Mouse (Mus musculus) myocyte (in vitro differentiated cells): ENCODE results near the gene Stra6l. TPM values are rescaled to one million over a fixed set of nuclear protein-coding genes. Genes with fewer than 3 reads are reported as not detected.

Experiments
- H3K27me3 ChIP-seq: one replicate; pipeline ENCODE4 v1.6.1; 2011; ENCODE audit not compliant: control insufficient read depth, insufficient read depth, insufficient read length
- H3K36me3 ChIP-seq: one replicate; pipeline ENCODE4 v1.6.1; 2011; ENCODE audit not compliant: control insufficient read depth, insufficient read depth
- H3K4me2 ChIP-seq: one replicate; pipeline ENCODE4 v1.6.1; 2011; ENCODE audit warnings: low read depth, control low read depth
- H3K4me3 ChIP-seq: one replicate; pipeline ENCODE4 v1.5.1; 2011; ENCODE audit warnings: mild to moderate bottlenecking, control low read depth, moderate library complexity
- H3K79me2 ChIP-seq: one replicate; pipeline ENCODE4 v1.6.1; 2011; ENCODE audit not compliant: control insufficient read depth, insufficient read depth
- H3ac ChIP-seq: one replicate; pipeline ENCODE4 v1.6.1; 2011; ENCODE audit not compliant: control insufficient read depth, insufficient read length
- CEBPB ChIP-seq: IDR thresholded peaks from 2 replicates; pipeline ENCODE4 v1.6.1; 2011; ENCODE audit warnings: mild to moderate bottlenecking, moderate library complexity; ENCODE audit not compliant: poor library complexity, insufficient read depth, severe bottlenecking
- E2F4 ChIP-seq: IDR thresholded peaks from one replicate; pipeline ENCODE4 v1.6.1; 2011; ENCODE audit warnings: mild to moderate bottlenecking, control low read depth, moderate library complexity; ENCODE audit not compliant: insufficient read depth
- MAX ChIP-seq: IDR thresholded peaks from one replicate; pipeline ENCODE4 v1.6.1; 2011; ENCODE audit warnings: low read depth, mild to moderate bottlenecking, control low read depth
- MYOD1 ChIP-seq, 3 experiments: IDR thresholded peaks; one replicate each; pipeline ENCODE4 v1.6.1; 2011; ENCODE audit warnings: control low read depth in 2 of 3, low read depth in 2 of 3, mild to moderate bottlenecking in 2 of 3, moderate library complexity in 1 of 3; ENCODE audit not compliant: insufficient read length in 2 of 3, control insufficient read depth in 1 of 3
- MYOG ChIP-seq, 3 experiments: IDR thresholded peaks; one replicate each; pipeline ENCODE4 v1.6.1; 2011; ENCODE audit warnings: control low read depth in 2 of 3, low read depth in 2 of 3, mild to moderate bottlenecking in 2 of 3; ENCODE audit not compliant: insufficient read length in 2 of 3, control insufficient read depth in 1 of 3, insufficient read depth in 1 of 3
- POLR2A ChIP-seq: IDR thresholded peaks from one replicate; pipeline ENCODE4 v1.6.1; 2011; ENCODE audit warnings: low read depth, mild to moderate bottlenecking, control low read depth, moderate library complexity; ENCODE audit not compliant: insufficient read length
- POLR2AphosphoS2 ChIP-seq: IDR thresholded peaks from one replicate; pipeline ENCODE4 v1.6.1; 2011; ENCODE audit warnings: low read depth, control low read depth; ENCODE audit not compliant: insufficient read length
- REST ChIP-seq: IDR thresholded peaks from one replicate; pipeline ENCODE4 v1.6.1; 2011; ENCODE audit warnings: mild to moderate bottlenecking, control low read depth, moderate library complexity; ENCODE audit not compliant: insufficient read depth, insufficient read length
- SRF ChIP-seq: IDR thresholded peaks from one replicate; pipeline ENCODE4 v1.6.1; 2011; ENCODE audit warnings: low read depth; ENCODE audit not compliant: control insufficient read depth, insufficient read length
- TCF12 ChIP-seq: IDR thresholded peaks from one replicate; pipeline ENCODE4 v1.6.1; 2011; ENCODE audit warnings: mild to moderate bottlenecking, control low read depth; ENCODE audit not compliant: poor library complexity, insufficient read depth, severe bottlenecking
- TCF3 ChIP-seq: IDR thresholded peaks from one replicate; pipeline ENCODE4 v1.6.1; 2011; ENCODE audit warnings: low read depth, control low read depth; ENCODE audit not compliant: insufficient read length
- USF1 ChIP-seq: IDR thresholded peaks from one replicate; pipeline ENCODE4 v1.6.1; 2011; ENCODE audit warnings: low read depth, mild to moderate bottlenecking, control low read depth, moderate library complexity
- polyA plus RNA-seq: library from polyadenylated mRNA; unstranded; fragments of >200 nt; fragmentation: generic; extraction: Trizol; gene quantifications from one replicate; pipeline ENCODE4 v1.2.1, GENCODE M21; 2012; ENCODE audit warnings: missing spikeins

The Stra6l gene
- polyA plus RNA-seq, 1 experiment, result not detected

- TF ChIP-seq USF1, result no peak
- no peak for TF ChIP-seq POLR2AphosphoS2
- TF ChIP-seq MAX, result no peak
- no peak for TF ChIP-seq MYOG (IDR thresholded peaks at IDR 0.05; ENCODE audit: control insufficient read depth in 1 of 3, insufficient read depth in 1 of 3, insufficient read length in 2 of 3, low read depth in 2 of 3)
- no peak for TF ChIP-seq POLR2A
- no peak for TF ChIP-seq SRF
- no peak for TF ChIP-seq REST
- TF ChIP-seq MYOD1 (IDR thresholded peaks at IDR 0.05; ENCODE audit: control insufficient read depth in 1 of 3, insufficient read length in 2 of 3, low read depth in 2 of 3), result no peak
- TF ChIP-seq E2F4, result no peak
- no peak for TF ChIP-seq TCF3
- TF ChIP-seq CEBPB, result no peak
- Histone ChIP-seq H3K4me3 (no peak overlapping the region), H3K4me2 (no peak overlapping the region), H3K79me2 (no peaks in the 10 kb centered on the region), H3K36me3 (no peaks in the 10 kb centered on the region), H3ac (no peak overlapping the region), H3K27me3 (peaks cover 74% of the 10 kb centered on the region)
Observed at GRCm38 (mm10) chr4:45824761-45825556, 23.5 kb upstream of the Stra6l start.

- Histone ChIP-seq H3K27me3 (peaks cover 84% of the 10 kb centered on the region), H3ac (peak within 1 kb of the TSS; percentile 19), H3K4me3 (no peak within 1 kb of the TSS), H3K36me3 (no peaks in the 10 kb centered on the region), H3K79me2 (no peaks in the 10 kb centered on the region), H3K4me2 (no peak within 1 kb of the TSS)
- TF ChIP-seq SRF (no peak), E2F4 (no peak), CEBPB (no peak), REST (no peak), MYOG (IDR thresholded peaks at IDR 0.05; ENCODE audit: control insufficient read depth in 1 of 3, insufficient read depth in 1 of 3, insufficient read length in 2 of 3, low read depth in 2 of 3) (no peak), POLR2A (no peak), POLR2AphosphoS2 (no peak), MAX (no peak), TCF3 (no peak), MYOD1 (IDR thresholded peaks at IDR 0.05; ENCODE audit: control insufficient read depth in 1 of 3, insufficient read length in 2 of 3, low read depth in 2 of 3) (no peak), TCF12 (no peak), USF1 (no peak)
Observed at GRCm38 (mm10) chr4:45826275-45827040, 22.0 kb upstream of the Stra6l start, which contains the start of gene Igfbpl1. Gene Igfbpl1, minus strand, starts transcription at chr4:45826923.

GRCm38 (mm10) chr4:45829907-45830759 is 18.3 kb upstream of the Stra6l start:
- no peaks in the 10 kb centered on the region for H3K79me2 ChIP-seq
- TF ChIP-seq E2F4, result no peak
- no peak for TF ChIP-seq SRF
- TF ChIP-seq MAX, result no peak
- no peak for TF ChIP-seq USF1
- no peak for TF ChIP-seq REST
- no peak for TF ChIP-seq MYOG (IDR thresholded peaks at IDR 0.05; ENCODE audit: control insufficient read depth in 1 of 3, insufficient read depth in 1 of 3, insufficient read length in 2 of 3, low read depth in 2 of 3)
- TF ChIP-seq TCF12, result no peak
- no peak for TF ChIP-seq MYOD1 (IDR thresholded peaks at IDR 0.05; ENCODE audit: control insufficient read depth in 1 of 3, insufficient read length in 2 of 3, low read depth in 2 of 3)
- no peak for TF ChIP-seq TCF3
- TF ChIP-seq CEBPB, result no peak
- TF ChIP-seq POLR2AphosphoS2, result no peak
- no peak for TF ChIP-seq POLR2A
- H3ac ChIP-seq, result no peak overlapping the region
- no peak overlapping the region for H3K4me3 ChIP-seq
- no peak overlapping the region for H3K4me2 ChIP-seq
- no peaks in the 10 kb centered on the region for H3K36me3 ChIP-seq
- H3K27me3 ChIP-seq, result peaks cover 70% of the 10 kb centered on the region

- Histone ChIP-seq H3K27me3 (peaks cover 57% of the 10 kb centered on the region), H3K4me3 (no peak overlapping the region), H3ac (no peak overlapping the region), H3K4me2 (no peak overlapping the region), H3K79me2 (no peaks in the 10 kb centered on the region), H3K36me3 (no peaks in the 10 kb centered on the region)
- TF ChIP-seq SRF, result no peak
- TF ChIP-seq E2F4, result no peak
- no peak for TF ChIP-seq USF1
- TF ChIP-seq REST, result no peak
- no peak for TF ChIP-seq CEBPB
- no peak for TF ChIP-seq MYOG (IDR thresholded peaks at IDR 0.05; ENCODE audit: control insufficient read depth in 1 of 3, insufficient read depth in 1 of 3, insufficient read length in 2 of 3, low read depth in 2 of 3)
- TF ChIP-seq MAX, result no peak
- no peak for TF ChIP-seq MYOD1 (IDR thresholded peaks at IDR 0.05; ENCODE audit: control insufficient read depth in 1 of 3, insufficient read length in 2 of 3, low read depth in 2 of 3)
Observed at GRCm38 (mm10) chr4:45831996-45832395, 16.5 kb upstream of the Stra6l start.
